Mouse (Mus musculus) stomach, postnatal 0 days (tissue): ENCODE data around the gene Apom. TPM values are rescaled to one million over a fixed set of nuclear protein-coding genes. Genes with fewer than 3 reads are reported as not detected.
"Not testable (repeated sequence)": the region's sequence is repeated elsewhere in the genome, so short reads cannot be mapped to it uniquely, and the experiment has no call there.

ENCODE experiments used
- ATAC-seq: fragments of 200-750 bp; cut with Nextera tagmentation; 2 replicates; pipeline ENCODE4 v1.8.0; 2017; ENCODE audit not compliant: low FRiP score, low TSS enrichment
- DNase-seq: peaks from one replicate; pipeline ENCODE4 v3.0.0-alpha.2; 2016; ENCODE audit warnings: low spot score
- H3K27ac ChIP-seq: fragments of 300-500 bp; sonication (generic); replicated peaks from 2 replicates; pipeline ENCODE4 v1.5.1; 2014; ENCODE audit warnings: mild to moderate bottlenecking, control low read depth
- H3K27me3 ChIP-seq: fragments of 300-500 bp; sonication (generic); 2 replicates; pipeline ENCODE4 v1.6.1; 2014; ENCODE audit warnings: low read length; ENCODE audit not compliant: control insufficient read depth, insufficient read depth
- H3K36me3 ChIP-seq: fragments of 300-500 bp; sonication (generic); 2 replicates; pipeline ENCODE4 v1.6.1; 2014; ENCODE audit warnings: low read length, mixed read lengths; ENCODE audit not compliant: control insufficient read depth, insufficient read depth
- H3K4me1 ChIP-seq: fragments of 300-500 bp; sonication (generic); replicated peaks from 2 replicates; pipeline ENCODE4 v1.6.1; 2014; ENCODE audit warnings: antibody characterized with exemption; ENCODE audit not compliant: control insufficient read depth, insufficient read depth
- H3K4me2 ChIP-seq: fragments of 300-500 bp; sonication (generic); replicated peaks from 2 replicates; pipeline ENCODE4 v1.6.1; 2014; ENCODE audit warnings: low read depth, mild to moderate bottlenecking, control low read depth, moderate library complexity
- H3K4me3 ChIP-seq: fragments of 300-500 bp; sonication (generic); 2 replicates; pipeline ENCODE4 v1.5.1; 2014; ENCODE audit warnings: low read depth, low read length, control low read depth
- H3K9ac ChIP-seq: fragments of 300-500 bp; sonication (generic); 2 replicates; pipeline ENCODE4 v1.6.1; 2014; ENCODE audit warnings: mild to moderate bottlenecking, low read length, control low read depth, mixed read lengths
- H3K9me3 ChIP-seq: fragments of 300-500 bp; sonication (generic); 2 replicates; pipeline ENCODE4 v1.6.1; 2016; ENCODE audit warnings: low read length; ENCODE audit not compliant: control insufficient read depth
- CTCF ChIP-seq: IDR thresholded peaks from 2 replicates; pipeline ENCODE4 v1.5.1; 2016; ENCODE audit warnings: antibody characterized with exemption, low read depth, mild to moderate bottlenecking, moderate library complexity
- EP300 ChIP-seq: optimal IDR thresholded peaks from 2 replicates; pipeline ENCODE3; 2016; ENCODE audit warnings: antibody characterized with exemption
- WGBS: fragments of 180-500 bp; shearing (Covaris S2); extraction: QIAGEN DNeasy Blood & Tissue Kit; methylation state at CpG from one replicate; pipeline ENCODE4 v1.1.7; 2014; 5-methylcytosine and 5-hydroxymethylcytosine counted together
- polyA plus RNA-seq: library from polyadenylated mRNA; unstranded; fragments of >200 nt; fragmentation: Nextera tagmentation; extraction: Ambion mirVana; gene quantifications from 2 replicates; pipeline ENCODE4 v1.2.1, GENCODE M21; 2015

The Apom gene
- polyA plus RNA-seq, 1 experiment from 2014 or later = 1.3 TPM

DNA sequence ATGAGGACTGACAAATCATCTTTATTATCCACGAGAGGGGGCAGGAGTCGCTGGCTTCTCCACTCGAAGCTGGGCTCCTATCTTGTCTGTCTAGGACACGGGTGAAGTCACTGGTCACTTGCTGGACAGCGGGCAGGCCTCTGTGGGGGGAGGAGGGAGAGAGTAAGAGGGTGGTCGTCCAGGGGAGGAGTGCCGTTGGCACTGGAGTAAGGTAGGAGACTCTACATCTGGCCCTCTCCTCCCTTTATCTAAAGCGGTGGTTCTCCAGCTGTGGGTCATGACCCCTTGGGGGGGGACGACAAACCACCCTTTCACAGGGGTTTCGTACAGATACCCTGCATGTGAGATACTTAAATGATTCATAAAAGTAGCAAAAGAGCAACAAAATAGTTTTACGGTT, 2.9 kb downstream of the Apom start:
- peaks cover 3% of the 10 kb centered on the region; the same call in 1 of the 2 replicates for H3K4me1 ChIP-seq
- no peak overlapping the region for H3K4me3 ChIP-seq
- TF ChIP-seq CTCF (no peak), EP300 (no peak)
- no peak overlapping the region for H3K9ac ChIP-seq
- H3K27me3 ChIP-seq = no peaks in the 10 kb centered on the region
- no peak for ATAC-seq
- no peaks in the 10 kb centered on the region for H3K9me3 ChIP-seq
- no peaks in the 10 kb centered on the region; the same call in none of the 2 replicates for H3K36me3 ChIP-seq
- 73% methylated on average over 11 of the region's 11 CpGs for WGBS
- DNase-seq = no peak
- no peak overlapping the region for H3K27ac ChIP-seq
- H3K4me2 ChIP-seq = no peak overlapping the region

DNA sequence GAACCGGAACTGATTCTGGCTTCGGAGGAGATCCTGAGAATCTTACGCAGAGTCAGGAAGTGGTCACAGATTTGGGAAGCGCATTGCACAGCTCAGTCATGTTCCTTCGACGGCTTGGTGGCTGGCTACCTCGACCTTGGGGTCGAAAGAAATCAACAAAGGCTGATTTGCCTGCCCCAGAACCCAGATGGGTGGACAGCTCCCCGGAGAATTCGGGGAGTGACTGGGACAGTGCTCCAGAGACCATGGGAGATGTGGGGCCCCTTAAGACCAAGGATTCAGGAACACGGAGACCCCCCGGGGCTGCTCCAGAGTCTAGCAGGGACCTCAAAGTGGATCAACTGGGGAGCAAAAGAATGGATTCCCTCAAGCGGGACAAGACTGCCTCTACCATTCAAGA, 4.8 kb downstream of the Apom start:
- Histone ChIP-seq H3K9me3 (no peaks in the 10 kb centered on the region), H3K36me3 (no peaks in the 10 kb centered on the region; the same call in none of the 2 replicates), H3K27me3 (no peaks in the 10 kb centered on the region), H3K27ac (peak overlapping the region; percentile 87), H3K4me1 (peaks cover 3% of the 10 kb centered on the region; the same call in 1 of the 2 replicates), H3K4me2 (peak overlapping the region; percentile 85), H3K9ac (peak overlapping the region; percentile 77), H3K4me3 (peak overlapping the region; percentile 61)
- ATAC-seq (no peak), DNase-seq (no peak)
- TF ChIP-seq CTCF = no peak
- no peak for TF ChIP-seq EP300
- 47% methylated on average over 13 of the region's 13 CpGs for WGBS

DNA sequence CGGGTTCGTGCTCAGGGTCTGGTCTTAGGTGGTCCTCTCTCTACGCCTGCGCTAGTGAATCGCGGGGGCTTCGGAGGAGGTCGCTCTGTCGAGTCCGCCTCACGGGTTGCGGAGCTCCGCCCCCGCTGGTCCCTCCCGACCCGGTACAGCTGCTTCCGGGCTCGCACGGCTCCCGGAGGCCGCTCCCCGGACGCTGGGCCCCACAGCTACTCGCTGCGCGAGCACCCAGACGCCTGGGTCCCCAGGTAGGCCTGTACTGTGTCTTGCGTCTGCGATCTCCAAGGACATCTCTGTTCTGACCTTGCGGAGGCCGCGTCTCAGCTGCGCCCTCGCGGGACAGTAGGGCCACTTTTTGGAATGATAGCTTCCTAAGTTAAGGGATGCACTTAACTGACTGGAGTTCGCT, 5.6 kb downstream of the Apom start, which contains the start of gene D17H6S53E:
D17H6S53E (plus strand) TSS at position 168 of the 406 bp plus-strand sequence.
- ATAC-seq = peak; percentile 63
- Histone ChIP-seq H3K9ac (peak within 1 kb of the TSS; percentile 77), H3K9me3 (no peaks in the 10 kb centered on the region), H3K27ac (peak within 1 kb of the TSS; percentile 87), H3K4me2 (peak within 1 kb of the TSS; percentile 85), H3K4me3 (peak within 1 kb of the TSS; percentile 61), H3K4me1 (peaks cover 3% of the 10 kb centered on the region; the same call in 1 of the 2 replicates), H3K36me3 (no peaks in the 10 kb centered on the region; the same call in none of the 2 replicates), H3K27me3 (no peaks in the 10 kb centered on the region)
- DNase-seq = peak; percentile 90
- TF ChIP-seq EP300 (no peak), CTCF (0 out of 2 replicates have a peak, but pooled peaks have one; percentile 2)
- under 1% methylated on average over 34 of the region's 36 CpGs for WGBS

DNA sequence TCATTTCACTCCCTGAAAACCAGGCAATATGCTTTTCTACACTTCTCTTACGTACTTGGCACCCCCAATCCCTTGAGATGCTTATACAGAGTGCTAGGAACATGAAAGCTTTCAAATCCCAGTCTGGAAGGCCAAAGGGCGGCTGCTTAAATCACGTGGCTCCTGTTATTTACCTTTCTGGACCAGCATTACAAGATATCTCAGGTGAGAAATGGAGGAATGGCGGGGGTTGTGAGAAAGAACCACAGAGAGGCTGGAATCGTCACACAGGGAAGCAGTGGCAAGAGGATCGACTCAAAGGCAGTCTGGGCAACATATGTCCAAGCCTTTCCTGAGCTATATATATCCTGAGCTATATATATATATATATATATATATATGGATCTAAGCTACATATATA, 6.3 kb downstream of the Apom start:
- Histone ChIP-seq H3K9me3 (no peaks in the 10 kb centered on the region), H3K27ac (peak overlapping the region; percentile 87), H3K9ac (peak overlapping the region; percentile 77), H3K4me3 (peak overlapping the region; percentile 61), H3K4me1 (peaks cover 3% of the 10 kb centered on the region; the same call in 1 of the 2 replicates), H3K36me3 (no peaks in the 10 kb centered on the region; the same call in none of the 2 replicates), H3K27me3 (no peaks in the 10 kb centered on the region), H3K4me2 (peak overlapping the region; percentile 85)
- DNase-seq (peak; percentile 76), ATAC-seq (no peak)
- TF ChIP-seq CTCF (no peak), EP300 (no peak)
- 11% methylated on average over 6 of the region's 6 CpGs for WGBS

DNA sequence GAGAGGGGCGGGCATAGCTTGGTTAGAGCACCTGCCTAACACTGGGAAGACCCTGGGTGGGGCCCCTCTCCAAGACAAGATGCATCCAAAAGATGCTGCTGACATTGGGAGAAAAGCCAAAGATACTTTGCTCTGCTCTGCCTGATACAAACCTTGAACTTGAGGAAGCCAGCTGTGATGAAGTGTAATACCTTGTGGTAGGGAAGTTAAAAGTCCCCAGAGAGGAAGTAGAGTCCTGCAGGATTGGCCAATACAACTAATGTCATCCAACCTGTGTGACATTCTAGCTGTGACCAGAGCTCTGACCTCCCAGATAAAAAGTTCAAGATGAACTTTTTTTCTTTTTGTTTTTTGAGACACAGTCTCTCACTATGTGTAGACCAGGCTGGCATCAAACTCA, 6.8 kb downstream of the Apom start:
- Histone ChIP-seq H3K27ac (peak overlapping the region; percentile 74), H3K9me3 (no peaks in the 10 kb centered on the region), H3K27me3 (no peaks in the 10 kb centered on the region), H3K4me2 (no peak overlapping the region), H3K4me1 (peaks cover 3% of the 10 kb centered on the region; the same call in 1 of the 2 replicates), H3K4me3 (no peak overlapping the region), H3K36me3 (no peaks in the 10 kb centered on the region; the same call in 1 of the 2 replicates), H3K9ac (no peak overlapping the region)
- ATAC-seq (no peak), DNase-seq (no peak)
- TF ChIP-seq CTCF (no peak), EP300 (no peak)
- 87% methylated on average over 1 of the region's 1 CpGs for WGBS

DNA sequence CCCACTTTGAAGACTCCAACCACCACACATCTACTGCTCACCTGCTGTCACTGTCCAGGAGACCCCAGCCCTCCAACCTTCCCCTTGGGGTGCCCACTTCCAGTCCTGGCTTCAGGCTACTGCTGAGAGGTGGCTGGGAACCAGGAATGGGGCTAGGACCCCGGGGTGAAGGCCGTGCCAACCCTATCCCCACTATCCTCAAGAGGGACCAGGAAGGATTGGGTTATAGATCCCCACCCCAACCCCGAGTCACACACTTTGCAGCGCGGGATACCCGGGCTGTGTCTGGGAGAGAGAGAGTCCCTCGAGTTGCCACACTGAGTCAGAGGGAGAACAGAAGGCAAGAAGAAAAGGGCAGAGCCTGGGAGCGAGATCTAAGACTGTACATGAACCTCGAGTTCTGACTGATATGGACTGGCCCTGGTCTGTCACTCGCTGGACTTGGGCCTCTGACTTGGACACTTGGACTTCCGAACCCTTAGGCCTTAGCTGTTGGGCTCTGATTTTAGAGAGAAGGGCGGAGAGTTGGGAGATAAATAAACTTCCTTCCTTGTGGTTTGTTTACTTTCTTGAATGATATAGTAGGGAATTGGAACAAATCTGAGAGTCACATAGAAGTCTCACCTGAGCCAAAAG, 7.5 kb downstream of the Apom start:
- H3K36me3 ChIP-seq, H3K4me2 ChIP-seq, H3K9ac ChIP-seq, H3K4me3 ChIP-seq, H3K27me3 ChIP-seq, H3K9me3 ChIP-seq, H3K4me1 ChIP-seq: not testable (repeated sequence)
- peak; percentile 46 for ATAC-seq
- 75% methylated on average over 12 of the region's 12 CpGs for WGBS
- peak; percentile 55 for DNase-seq
- H3K27ac ChIP-seq = peak overlapping the region; percentile 74

DNA sequence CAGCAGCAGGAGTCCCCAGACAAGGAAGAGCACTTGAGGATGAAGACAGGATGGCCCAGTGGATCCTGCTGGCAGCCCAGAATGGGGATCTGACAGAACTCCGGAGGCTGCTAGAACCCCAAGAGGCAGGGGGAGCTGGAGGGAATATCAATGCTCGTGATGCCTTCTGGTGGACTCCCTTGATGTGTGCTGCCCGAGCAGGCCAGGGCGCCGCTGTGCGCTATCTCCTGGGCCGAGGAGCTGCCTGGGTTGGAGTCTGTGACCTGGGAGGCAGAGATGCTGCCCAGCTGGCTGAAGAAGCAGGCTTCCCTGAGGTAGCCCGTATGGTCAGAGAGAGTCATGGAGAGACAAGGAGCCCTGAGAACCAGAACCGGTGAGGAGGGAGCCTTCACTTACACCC, 8.6 kb downstream of the Apom start:
- not testable (repeated sequence) for H3K4me3 ChIP-seq, H3K36me3 ChIP-seq, H3K27me3 ChIP-seq, H3K9me3 ChIP-seq, H3K27ac ChIP-seq, H3K9ac ChIP-seq, H3K4me1 ChIP-seq, DNase-seq, H3K4me2 ChIP-seq, ATAC-seq
- WGBS = 89% methylated on average over 9 of the region's 9 CpGs
